Mouse (Mus musculus) bone marrow, adult 2 months (tissue): ENCODE data around the gene Clcn2.

ENCODE experiments used
- CTCF ChIP-seq: fragments of 200-500 bp; IDR thresholded peaks from 2 replicates; pipeline ENCODE4 v1.5.1; 2011; ENCODE audit warnings: low read length, control low read depth; ENCODE audit not compliant: control insufficient read depth, insufficient read depth
- POLR2A ChIP-seq: fragments of 200-500 bp; IDR thresholded peaks from 2 replicates; pipeline ENCODE4 v1.6.1; 2011; ENCODE audit warnings: low read depth, mild to moderate bottlenecking, control low read depth, low read length, borderline replicate concordance; ENCODE audit not compliant: control insufficient read depth

DNA sequence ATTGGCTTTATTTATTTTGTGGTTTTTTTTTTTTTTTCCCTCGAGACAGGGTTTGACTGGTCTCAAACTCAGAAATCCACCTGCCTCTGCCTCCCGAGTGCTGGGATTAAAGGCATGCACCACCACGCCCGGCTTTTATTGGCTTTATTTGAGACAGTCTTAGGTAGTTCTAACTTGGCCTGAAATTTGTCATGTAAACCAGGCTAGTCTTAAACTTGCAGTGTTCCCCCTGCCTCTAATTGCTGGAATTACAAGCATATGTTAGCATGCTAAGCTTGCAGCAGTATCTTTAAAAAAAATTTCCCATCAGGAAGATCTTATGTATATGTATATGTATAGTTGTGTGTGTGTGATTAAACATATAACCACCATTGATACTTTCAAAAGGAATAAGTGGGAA lies 40.8 kb downstream of the Clcn2 start:
- TF ChIP-seq CTCF (no peak), POLR2A (no peak)
